Mouse (Mus musculus) mouse trophoblast stem cell (cell line): Measurements from ENCODE around the gene Chst10.

Experiments used
- in situ Hi-C, 2 experiments: fragments of 300-500 bp; cut with MseI, MboI; formaldehyde crosslinking; loops; 2 replicates in 1 of 2; 3 replicates in 1 of 2; pipeline ENCODE4 v1.15.1; 2025

Gene Chst10

DNA sequence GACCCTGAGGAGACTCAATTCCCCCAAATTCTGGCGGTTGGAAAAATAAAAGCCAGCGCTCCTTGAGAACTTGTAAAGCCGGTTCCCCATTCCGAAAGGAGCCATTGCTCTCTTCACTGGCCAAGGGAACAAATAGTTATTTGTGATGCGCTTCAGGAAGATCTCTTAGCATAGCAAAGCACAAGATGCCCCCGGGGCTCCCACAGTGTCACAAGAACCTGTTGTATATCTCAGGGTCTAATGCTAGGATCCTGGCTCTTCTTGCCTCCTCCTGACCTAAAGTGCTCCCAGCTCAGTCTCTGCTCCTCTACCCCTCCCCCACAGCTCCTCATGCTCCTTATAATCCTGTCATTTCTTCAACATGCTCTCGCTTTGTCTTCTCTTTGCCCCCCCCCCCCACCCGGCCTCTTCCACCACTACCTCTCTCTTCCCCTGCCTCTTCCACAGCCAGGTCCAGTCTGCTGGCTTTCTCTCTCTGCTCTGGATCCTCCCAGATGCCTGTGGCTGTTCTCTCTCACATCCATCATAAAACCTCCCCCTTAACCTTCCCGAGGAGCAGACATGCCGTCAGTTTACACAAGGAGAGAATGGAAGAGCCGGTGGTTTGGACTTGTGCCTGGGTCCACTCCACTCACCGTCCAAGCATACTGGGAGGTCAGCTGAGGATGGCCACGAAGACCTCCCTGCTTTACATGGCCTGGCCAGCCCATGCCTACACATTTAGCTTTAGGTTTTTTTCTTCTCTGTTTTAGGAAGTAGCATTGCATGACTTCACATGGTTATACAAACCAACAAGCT lies 28.4 kb downstream of the Chst10 start:
- in situ Hi-C loops: loop anchor here in 1 of 2 experiments (10.0 kb wide), 1 partner anchor 65 kb away; the partner anchor contains the start of gene Nms

DNA sequence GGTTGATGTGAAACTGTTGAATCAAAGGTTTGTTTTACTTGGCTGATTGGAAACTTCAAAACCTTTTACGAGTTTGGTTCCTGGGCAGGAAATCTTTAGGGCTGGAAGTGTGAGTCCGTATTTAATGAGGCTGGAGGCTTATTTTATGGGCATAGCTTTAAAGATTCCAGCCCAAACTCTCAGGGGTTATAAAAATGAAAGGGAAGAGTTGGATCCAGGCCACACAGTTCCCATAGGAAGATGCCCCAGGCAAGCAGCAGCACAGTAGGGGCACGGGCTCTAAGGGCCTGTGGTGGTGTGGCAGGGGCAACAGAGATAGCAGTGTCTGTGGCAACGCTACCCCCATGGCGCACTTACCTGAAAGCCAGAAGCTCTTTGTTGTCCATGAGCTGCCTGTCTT lies 31.7 kb downstream of the Chst10 start:
- in situ Hi-C loops: loop anchor here in 1 of 2 experiments (10.0 kb wide), 1 partner anchor 69 kb away; the partner anchor contains the start of gene Nms

DNA sequence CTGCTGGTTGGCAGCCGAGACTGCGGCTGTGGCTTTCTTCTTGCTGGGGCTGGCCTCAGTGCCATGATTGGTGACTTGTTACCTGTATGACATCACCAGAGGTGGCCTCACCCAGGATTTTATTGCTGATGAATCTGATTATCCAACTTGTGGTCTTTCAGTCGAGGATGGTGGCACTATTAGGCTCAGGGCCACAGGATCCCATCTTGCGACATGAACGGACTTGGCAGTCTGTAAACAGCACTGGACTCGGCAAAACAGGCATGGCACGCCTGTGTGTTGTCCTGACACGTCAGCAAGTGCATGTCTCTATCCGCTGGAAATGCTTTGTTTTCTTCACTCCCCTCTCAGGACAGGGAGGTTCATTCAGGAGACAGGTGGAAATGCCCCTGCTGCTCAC lies 33.6 kb downstream of the Chst10 start:
- in situ Hi-C loops: loop anchor here in 1 of 2 experiments (10.0 kb wide), 1 partner anchor 70 kb away; the partner anchor contains the start of gene Nms

DNA sequence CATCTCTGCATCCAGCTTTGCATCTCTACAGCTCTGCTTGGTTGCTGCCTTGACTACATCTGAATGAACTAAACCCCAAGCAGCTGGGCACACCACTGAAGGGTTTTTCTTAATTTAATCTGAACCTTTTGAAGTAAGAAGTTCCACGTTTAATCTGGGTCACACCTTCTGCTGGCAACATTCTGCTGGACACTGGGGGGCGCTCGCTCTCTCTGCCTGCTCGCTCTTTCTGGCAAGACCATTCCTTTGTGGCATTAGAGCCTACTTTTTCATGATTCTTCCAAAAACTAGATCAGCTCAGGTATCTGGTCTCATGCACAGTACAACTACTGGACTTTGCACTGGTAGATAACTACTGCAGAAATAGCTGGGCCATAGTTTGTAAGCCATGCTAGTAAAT lies 35.7 kb downstream of the Chst10 start:
- in situ Hi-C loops: loop anchor here in 1 of 2 experiments (10.0 kb wide), 1 partner anchor 73 kb away; the partner anchor contains the start of gene Nms

DNA sequence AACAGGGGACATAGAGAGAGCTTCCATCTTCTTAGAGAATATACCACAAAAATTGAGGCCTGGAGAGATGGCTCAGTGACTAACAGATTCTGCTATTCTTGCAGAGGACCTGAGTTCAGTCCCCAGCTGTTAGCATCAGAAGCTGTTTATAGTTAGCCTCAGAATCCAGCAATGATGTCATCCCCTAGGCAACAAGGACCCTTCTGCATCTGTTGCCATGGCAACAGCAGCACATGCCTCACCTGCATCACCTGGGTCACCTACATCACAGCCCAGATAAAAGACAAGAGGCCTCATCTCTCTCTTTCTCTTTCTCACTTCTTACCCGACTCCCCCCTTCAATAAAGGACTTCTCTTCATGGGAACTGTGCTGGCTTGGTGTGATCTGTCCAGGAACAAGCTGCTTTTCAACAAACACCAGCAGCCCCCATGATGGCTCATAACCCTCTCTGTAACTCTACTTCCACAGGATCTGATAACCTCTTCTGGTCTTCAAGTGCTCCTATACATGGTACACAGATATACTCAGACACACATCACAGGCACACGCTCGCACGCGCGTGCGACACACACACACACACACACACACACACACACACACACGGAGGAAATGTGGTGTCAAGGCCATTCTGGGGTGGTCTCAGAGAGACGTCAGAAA lies 37.0 kb downstream of the Chst10 start:
- in situ Hi-C loops: loop anchor here in 1 of 2 experiments (10.0 kb wide), 1 partner anchor 74 kb away; the partner anchor contains the start of gene Nms

DNA sequence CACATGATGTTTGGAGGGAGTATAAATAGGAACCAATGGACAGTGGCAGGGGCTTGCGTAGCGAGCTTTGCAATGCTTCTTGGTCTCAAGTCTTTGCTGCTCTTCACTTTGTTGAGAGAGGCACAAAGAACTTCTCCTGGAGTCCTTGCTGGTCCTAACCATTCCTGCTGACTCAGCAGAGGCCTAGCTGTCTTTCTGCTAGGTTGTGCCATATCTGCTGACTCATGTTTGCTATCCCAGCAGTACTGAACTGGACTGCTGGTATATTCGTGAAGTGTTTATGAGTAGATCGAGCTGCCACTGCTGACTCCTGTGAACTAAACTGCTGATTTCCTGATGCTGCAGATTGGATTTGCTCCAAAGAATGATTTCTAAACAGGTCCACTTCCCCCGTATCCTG lies 37.8 kb downstream of the Chst10 start:
- in situ Hi-C loops: loop anchor here in 1 of 2 experiments (10.0 kb wide), 1 partner anchor 75 kb away; the partner anchor contains the start of gene Nms

DNA sequence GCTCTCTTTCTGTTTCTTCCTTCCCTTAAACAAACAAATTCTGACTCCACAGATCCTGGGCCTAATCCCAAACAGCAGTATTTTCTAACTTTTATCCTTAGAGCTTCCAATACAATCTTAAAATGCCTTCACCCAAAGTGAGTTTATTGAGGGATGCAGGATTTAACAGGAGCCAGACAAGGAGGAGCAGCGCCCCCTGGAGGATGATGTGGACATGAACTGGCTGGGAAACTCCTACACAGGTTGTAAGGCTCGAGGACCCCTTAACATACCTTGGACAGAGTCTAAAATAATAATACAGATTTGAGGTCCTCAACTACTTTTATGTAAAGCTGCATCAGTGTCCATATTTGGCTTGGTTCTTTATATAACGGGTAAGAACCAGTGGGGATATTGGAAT lies 41.8 kb downstream of the Chst10 start:
- in situ Hi-C loops: loop anchor here in 1 of 2 experiments (5.0 kb wide), 1 partner anchor 81 kb away; the partner anchor contains the start of gene Nms

DNA sequence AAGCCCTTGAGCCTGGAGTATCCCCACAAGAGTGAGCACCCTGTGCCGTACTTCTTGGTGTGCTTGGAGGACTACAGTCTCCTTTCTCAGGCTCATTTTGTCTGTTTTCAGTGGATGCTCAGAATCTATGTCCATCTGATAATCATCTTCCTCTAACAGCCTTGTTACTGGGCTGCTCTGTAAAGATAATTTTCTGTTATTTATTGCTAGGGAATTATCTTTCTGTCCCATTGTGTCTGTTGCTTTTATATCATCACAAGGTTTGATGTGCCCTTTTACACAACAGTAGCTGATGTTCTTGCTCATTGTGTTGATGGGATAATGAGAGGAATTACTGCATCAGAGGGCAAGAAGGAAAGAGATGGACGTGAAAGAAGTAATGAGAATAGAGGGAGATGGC lies 45.7 kb downstream of the Chst10 start:
- in situ Hi-C loops: no loop called here

DNA sequence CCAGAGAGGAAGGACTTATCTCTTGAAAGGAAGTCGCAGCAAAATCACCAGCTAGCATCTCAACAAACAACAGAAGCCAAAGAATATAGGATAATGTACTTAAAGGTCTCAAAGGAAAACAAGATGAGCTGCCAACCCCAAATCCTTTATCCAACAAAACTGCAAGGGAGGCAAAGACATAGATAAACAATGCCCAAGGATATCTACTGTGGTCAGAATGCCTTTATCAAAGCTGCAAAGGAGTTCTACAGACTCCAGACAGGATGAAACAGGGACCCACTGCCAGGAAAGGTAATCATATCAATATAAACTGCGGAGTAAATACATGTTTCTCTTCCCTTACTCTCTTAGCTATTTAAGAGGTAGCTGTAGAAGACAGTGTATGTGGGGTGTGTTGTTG lies 47.3 kb downstream of the Chst10 start:
- in situ Hi-C loops: no loop called here

DNA sequence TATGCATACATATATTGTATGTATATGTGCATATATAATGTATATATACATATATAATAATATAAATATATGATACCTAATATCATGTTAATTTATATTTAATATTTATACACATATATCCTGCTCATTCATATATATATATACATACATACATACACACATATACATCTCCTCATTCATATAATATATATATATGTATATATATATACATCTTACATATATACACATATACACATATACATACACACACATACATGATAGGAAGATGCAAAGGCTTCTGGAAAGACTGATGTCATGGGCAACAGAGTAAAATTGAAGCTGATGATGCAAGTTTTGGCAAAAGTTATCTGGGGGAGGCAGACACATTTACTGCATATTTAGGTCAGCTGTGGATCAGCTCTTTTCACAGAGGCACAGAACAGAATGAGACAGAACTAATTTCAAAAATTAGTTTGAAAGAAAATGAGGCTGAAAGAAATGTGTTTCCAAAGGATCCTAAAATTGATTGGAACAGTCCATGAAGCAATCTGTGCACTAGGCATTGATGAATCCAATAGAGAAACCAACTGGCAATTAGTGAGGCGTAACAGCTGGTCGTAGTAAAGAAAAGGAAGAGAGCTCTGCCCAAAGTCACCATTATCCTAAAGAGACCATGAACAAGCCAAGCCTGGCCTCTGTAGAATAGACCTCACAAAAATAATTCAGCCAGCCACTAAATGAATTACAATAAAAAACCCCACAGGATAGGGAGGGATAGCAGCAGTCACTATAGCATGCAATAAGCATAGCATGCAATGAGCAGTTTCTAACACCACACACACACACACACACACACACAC lies 49.3 kb downstream of the Chst10 start:
- in situ Hi-C loops: no loop called here

DNA sequence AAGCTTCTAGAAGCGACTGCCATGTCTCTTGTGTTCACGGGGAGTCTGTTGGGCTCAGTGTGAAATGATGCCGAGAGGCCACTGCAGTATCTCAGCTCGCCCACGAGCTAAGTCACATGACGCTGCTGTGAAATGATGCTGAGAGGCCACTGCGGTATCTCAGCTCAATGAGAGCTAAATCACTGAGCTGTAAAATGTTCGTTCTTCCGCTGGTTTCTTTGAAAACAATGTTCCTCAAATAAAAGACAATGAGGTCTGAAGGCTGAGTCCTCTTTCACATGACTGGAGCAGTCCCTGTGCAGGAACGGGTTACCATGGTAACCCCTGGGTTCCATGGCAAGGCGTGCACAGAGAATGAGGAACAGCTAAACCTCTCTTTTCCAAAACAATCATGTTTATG lies 50.0 kb downstream of the Chst10 start:
- in situ Hi-C loops: no loop called here

DNA sequence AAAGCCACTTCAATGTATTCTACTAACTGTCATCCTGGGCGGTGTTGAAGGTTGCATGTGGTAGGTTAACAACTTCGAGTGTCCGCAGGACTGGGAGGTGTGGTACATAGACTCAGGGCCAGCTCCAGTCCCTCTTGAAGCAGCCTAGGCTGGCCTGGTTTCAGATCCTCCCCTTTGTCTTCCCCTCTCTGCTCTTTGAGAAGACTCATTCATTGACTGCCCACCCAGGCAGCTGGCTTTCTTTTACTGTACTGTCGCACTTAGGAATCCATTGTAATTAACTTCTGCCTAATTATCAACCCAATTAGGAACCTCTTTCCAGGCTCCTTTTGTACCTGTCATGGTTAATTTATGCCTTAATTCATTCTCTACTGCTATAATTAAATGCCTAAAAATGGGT lies 54.7 kb downstream of the Chst10 start:
- in situ Hi-C loops: no loop called here

DNA sequence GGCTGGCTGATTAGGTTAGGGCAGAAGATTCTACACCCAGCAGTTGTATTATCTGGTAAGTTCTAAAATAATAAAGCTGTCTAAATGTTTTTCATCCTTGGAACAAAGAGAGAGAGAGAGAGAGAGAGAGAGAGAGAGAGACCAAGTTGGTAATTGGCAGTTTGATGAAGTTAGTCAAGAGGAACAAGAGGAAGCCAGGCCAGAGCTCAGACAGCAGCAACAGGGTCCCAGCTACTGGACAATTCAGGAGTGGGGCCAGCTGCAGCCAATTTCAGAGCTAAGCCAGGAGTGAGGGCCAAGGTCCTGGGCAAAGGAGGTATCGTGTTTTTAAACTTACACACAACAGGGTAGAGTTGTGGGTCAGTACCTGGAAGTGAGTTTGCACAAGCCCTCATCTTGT lies 55.1 kb downstream of the Chst10 start:
- in situ Hi-C loops: no loop called here

DNA sequence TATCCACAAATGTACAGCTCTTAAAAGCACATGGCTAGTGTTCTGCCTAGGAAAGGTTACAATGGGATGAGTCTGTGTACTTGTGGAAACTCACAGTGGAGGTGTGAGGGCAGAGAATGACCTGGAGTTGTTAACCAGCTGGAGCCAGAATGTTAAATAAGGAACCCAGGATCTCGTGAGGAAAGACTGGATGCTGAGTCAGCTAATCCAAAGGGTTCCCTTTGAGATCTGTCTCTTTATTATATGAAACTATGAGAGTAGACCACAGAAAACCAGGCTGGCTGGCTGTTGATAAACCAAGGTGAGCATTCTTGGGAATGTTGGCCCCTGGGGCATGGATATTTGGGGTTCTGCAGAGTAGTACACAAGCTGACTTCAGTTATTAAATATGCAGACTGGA lies 58.0 kb downstream of the Chst10 start:
- in situ Hi-C loops: no loop called here

DNA sequence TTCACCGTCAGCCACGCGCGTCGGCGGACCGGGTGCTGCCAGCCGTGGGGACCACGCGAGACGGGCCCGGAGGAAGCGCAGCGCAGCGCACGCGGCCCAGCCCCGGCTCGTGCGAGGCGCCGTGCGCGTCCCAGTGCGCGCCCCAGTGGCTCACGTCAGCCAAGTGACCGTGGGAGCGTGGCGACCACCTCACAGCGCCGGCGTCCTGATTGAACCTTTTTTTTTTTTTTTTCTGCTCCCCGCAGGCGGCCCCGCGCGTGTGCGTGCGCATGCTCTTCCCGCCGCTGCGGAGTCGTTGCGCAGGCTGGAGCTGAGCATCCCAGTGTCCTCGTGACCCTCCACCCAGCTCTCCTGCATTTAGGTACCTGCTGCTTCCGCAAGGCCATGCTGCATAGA lies 61.5 kb downstream of the Chst10 start, which contains the start of gene Lonrf2:
TSS of gene Lonrf2 (minus strand) at position 235 of the 396 bp plus-strand sequence.
- in situ Hi-C loops: no loop called here

DNA sequence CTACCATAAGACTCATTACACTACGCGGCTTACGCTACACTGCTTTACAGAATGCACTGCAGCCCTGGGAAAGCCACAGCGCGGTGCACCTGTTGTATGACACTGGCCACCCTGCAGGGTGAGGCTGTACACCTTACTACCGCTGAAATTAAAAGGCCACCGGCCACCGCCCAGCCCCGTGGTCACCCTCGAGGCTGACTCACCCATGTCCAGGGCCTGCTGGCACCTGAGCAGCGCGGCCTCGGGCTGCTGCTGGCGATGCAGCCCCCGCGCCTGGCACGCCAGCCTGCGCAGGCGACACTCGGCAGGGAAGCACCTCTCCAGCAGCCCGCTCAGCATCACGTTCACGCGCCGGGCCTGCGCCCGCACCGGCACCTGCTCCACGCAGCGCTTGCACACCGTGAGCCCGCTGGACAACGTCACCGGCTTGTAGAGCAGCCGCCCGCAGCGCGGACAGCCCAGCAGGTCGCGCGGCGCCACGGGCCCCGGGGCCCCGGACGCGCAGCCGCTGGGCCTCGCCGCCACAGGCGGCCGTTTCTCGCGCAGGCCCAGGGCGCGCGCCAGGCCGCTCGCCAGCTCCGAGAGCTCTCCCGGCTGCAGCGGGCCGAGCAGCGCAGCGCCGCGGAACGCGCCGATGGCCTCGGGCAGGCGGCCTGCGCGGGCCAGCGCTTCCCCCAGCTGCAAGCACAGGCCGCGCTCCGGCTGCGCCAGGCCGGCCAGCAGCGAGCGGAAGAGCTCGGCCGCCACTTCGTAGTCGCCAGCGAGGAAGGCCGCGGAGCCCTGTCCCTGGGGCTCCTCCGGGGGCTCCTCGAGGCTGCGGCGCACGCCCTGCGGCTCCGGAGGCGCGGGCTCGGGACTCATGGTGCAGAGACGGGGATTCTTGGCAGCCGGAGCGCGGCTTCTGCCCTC lies 62.1 kb downstream of the Chst10 start:
- in situ Hi-C loops: no loop called here

DNA sequence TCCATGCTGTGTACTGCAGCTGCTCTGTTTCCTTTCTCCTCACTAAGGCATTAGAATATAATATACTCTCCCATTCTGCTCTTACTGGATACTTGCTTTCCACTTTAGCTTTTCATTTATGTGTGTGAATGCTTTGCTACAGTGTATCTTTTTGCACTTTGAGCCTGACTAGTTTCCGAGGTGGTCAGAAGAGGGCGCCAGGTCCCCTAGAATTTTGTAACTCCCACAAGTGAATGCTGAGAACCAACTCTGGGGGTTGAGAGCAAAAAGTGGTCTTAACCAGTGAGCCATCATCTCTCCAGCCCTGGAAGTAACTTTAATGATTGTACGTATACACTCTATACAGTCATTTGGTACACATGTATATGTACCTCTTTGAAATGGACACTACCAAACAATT lies 63.1 kb downstream of the Chst10 start:
- in situ Hi-C loops: no loop called here

DNA sequence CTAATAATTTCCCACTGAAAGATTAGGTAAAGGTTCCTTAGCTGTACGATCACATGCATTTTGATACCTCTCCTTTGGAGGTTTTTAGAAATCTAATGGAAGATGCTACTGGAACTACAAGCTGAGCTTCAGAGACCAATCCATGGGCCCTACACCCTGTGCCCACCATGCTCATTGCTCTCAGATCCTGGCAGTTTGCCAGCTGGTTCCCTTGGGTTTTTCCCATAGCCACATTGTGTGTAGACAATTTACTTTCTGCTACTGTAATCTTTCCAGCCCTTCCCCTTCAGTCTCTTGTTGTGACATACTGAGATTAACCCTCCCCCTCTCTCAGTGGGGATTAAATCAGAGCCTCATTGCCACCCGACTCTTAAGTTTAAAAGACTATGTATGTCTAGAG lies 73.0 kb downstream of the Chst10 start:
- in situ Hi-C loops: loop anchor here in 1 of 2 experiments (10.0 kb wide), 1 partner anchor 110 kb away; the partner anchor contains the start of gene Nms

DNA sequence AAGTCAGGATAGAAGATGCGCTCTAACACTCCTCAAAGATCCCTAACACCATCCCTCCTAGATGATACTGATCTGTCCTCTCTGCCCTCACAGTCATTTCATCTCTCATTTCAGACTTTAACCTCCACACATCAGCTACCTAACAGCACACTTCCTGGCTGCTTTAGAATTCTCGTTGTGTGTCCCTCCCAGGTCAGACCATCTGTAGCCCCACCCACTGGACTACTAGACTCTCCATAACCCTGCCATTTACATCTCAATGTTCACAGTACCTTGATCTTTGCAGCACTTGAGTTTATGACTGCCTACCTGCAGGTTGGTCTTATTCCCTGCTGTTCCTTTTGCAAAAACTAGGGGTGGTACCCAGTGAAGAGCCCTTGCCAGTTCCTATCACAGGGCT lies 74.1 kb downstream of the Chst10 start:
- in situ Hi-C loops: loop anchor here in 1 of 2 experiments (10.0 kb wide), 1 partner anchor 111 kb away; the partner anchor contains the start of gene Nms

DNA sequence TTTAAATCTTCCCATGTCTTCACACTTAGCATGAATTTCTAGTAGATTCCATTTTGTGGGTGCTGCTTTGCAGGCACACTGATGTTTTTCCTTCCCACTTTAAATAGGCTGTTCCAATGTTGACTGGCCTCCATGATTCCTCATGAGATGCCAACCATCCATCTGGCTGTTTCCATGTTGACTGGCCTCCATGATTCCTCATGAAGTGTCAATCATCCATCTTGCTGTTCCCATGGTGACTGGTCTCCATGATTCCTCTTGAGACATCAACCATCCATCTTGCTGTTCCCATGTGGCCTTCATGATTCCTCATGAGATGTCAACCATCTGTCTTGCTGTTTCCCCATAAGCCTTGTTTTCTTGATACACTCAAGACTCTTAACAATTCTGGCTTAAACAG lies 78.3 kb downstream of the Chst10 start:
- in situ Hi-C loops: loop anchor here in 1 of 2 experiments (10.0 kb wide), 1 partner anchor 115 kb away; the partner anchor contains the start of gene Nms
